Mouse (Mus musculus) hindbrain, embryonic 12.5 days (tissue): ENCODE measurements around the gene Mvd. TPM values are rescaled to one million over a fixed set of nuclear protein-coding genes. Genes with fewer than 3 reads are reported as not detected.

Experiments used
- ATAC-seq: fragments of 200-750 bp; cut with Nextera tagmentation; 2 replicates; pipeline ENCODE4 v1.8.0; 2017; ENCODE audit warnings: moderate TSS enrichment; ENCODE audit not compliant: low FRiP score
- H3K27ac ChIP-seq: fragments of 300-500 bp; sonication (generic); 2 replicates; pipeline ENCODE4 v1.5.1; 2016; ENCODE audit warnings: mild to moderate bottlenecking
- H3K27me3 ChIP-seq: fragments of 300-500 bp; sonication (generic); 2 replicates; pipeline ENCODE4 v1.6.1; 2016; ENCODE audit warnings: mild to moderate bottlenecking
- H3K36me3 ChIP-seq: fragments of 300-500 bp; sonication (generic); 2 replicates; pipeline ENCODE4 v1.6.1; 2016; ENCODE audit warnings: mild to moderate bottlenecking
- H3K4me1 ChIP-seq: fragments of 300-500 bp; sonication (generic); 2 replicates; pipeline ENCODE4 v1.6.1; 2016
- H3K4me2 ChIP-seq: fragments of 300-500 bp; sonication (generic); replicated peaks from 2 replicates; pipeline ENCODE4 v1.6.1; 2016; ENCODE audit warnings: mild to moderate bottlenecking
- H3K4me3 ChIP-seq: fragments of 300-500 bp; sonication (generic); 2 replicates; pipeline ENCODE4 v1.5.1; 2016; ENCODE audit warnings: mild to moderate bottlenecking
- H3K9ac ChIP-seq: fragments of 300-500 bp; sonication (generic); 2 replicates; pipeline ENCODE4 v1.6.1; 2016; ENCODE audit warnings: mild to moderate bottlenecking, moderate library complexity
- H3K9me3 ChIP-seq: fragments of 300-500 bp; sonication (generic); replicated peaks from 2 replicates; pipeline ENCODE4 v1.6.1; 2016; ENCODE audit warnings: mild to moderate bottlenecking
- WGBS: fragments of 180-500 bp; shearing (Covaris S2); methylation state at CpG from one replicate; pipeline ENCODE4 v1.1.7; 2016; 5-methylcytosine and 5-hydroxymethylcytosine counted together
- polyA plus RNA-seq: library from polyadenylated mRNA; unstranded; fragments of >200 nt; fragmentation: Nextera tagmentation; extraction: Ambion mirVana; gene quantifications from 2 replicates; pipeline ENCODE4 v1.2.1, GENCODE M21; 2016

Gene Mvd
- polyA plus RNA-seq, 1 experiment from 2014 or later = 48.4 TPM

GRCm38 (mm10) chr8:122464985-122465384 lies 21.8 kb upstream of the Mvd start:
- no peaks in the 10 kb centered on the region for H3K9me3 ChIP-seq
- no peak overlapping the region for H3K9ac ChIP-seq
- peaks cover 44% of the 10 kb centered on the region for H3K27me3 ChIP-seq
- H3K4me1 ChIP-seq = peaks cover 14% of the 10 kb centered on the region
- no peak overlapping the region for H3K4me2 ChIP-seq
- H3K27ac ChIP-seq = no peak overlapping the region
- peaks cover 43% of the 10 kb centered on the region for H3K36me3 ChIP-seq
- H3K4me3 ChIP-seq = no peak overlapping the region
- WGBS = 68% methylated on average over 7 of the region's 7 CpGs
- ATAC-seq = no peak

GRCm38 (mm10) chr8:122463651-122464640 lies 20.7 kb upstream of the Mvd start:
- Histone ChIP-seq H3K4me1 (peaks cover 15% of the 10 kb centered on the region), H3K4me3 (no peak overlapping the region), H3K27me3 (peaks cover 54% of the 10 kb centered on the region), H3K36me3 (peaks cover 33% of the 10 kb centered on the region), H3K4me2 (no peak overlapping the region), H3K9ac (no peak overlapping the region), H3K9me3 (no peaks in the 10 kb centered on the region), H3K27ac (no peak overlapping the region)
- 69% methylated on average over 12 of the region's 12 CpGs for WGBS
- no peak for ATAC-seq

GRCm38 (mm10) chr8:122462510-122462909 lies 19.3 kb upstream of the Mvd start:
- ATAC-seq = no peak
- peaks cover 22% of the 10 kb centered on the region for H3K36me3 ChIP-seq
- H3K4me2 ChIP-seq = no peak overlapping the region
- no peak overlapping the region for H3K4me3 ChIP-seq
- 63% methylated on average over 8 of the region's 8 CpGs for WGBS
- peaks cover 66% of the 10 kb centered on the region for H3K27me3 ChIP-seq
- no peak overlapping the region for H3K27ac ChIP-seq
- H3K9ac ChIP-seq = no peak overlapping the region
- H3K9me3 ChIP-seq = no peaks in the 10 kb centered on the region
- peaks cover 15% of the 10 kb centered on the region for H3K4me1 ChIP-seq

- H3K27ac ChIP-seq = no peak overlapping the region
- ATAC-seq = no peak
- 56% methylated on average over 11 of the region's 11 CpGs for WGBS
- no peak overlapping the region for H3K4me2 ChIP-seq
- no peak overlapping the region for H3K9ac ChIP-seq
- H3K4me3 ChIP-seq = no peak overlapping the region
- H3K36me3 ChIP-seq = peaks cover 14% of the 10 kb centered on the region
- no peaks in the 10 kb centered on the region for H3K9me3 ChIP-seq
- H3K4me1 ChIP-seq = peaks cover 15% of the 10 kb centered on the region
- H3K27me3 ChIP-seq = peaks cover 74% of the 10 kb centered on the region
Observed at GRCm38 (mm10) chr8:122461473-122462148, 18.4 kb upstream of the Mvd start.

GRCm38 (mm10) chr8:122460524-122461472 lies 17.6 kb upstream of the Mvd start, which contains the start of gene Snai3:
Snai3 (minus strand) TSS chr8:122460733.
- ATAC-seq = peak; percentile 73
- H3K4me3 ChIP-seq = peak within 1 kb of the TSS; percentile 29
- 4% methylated on average over 56 of the region's 56 CpGs for WGBS
- peak within 1 kb of the TSS; percentile 24 for H3K9ac ChIP-seq
- H3K9me3 ChIP-seq = no peaks in the 10 kb centered on the region
- H3K4me2 ChIP-seq = peak within 1 kb of the TSS; percentile 57
- peaks cover 15% of the 10 kb centered on the region for H3K4me1 ChIP-seq
- no peak within 1 kb of the TSS for H3K27ac ChIP-seq
- peaks cover 6% of the 10 kb centered on the region for H3K36me3 ChIP-seq
- peaks cover 81% of the 10 kb centered on the region for H3K27me3 ChIP-seq

GRCm38 (mm10) chr8:122459990-122460389 lies 16.8 kb upstream of the Mvd start:
- Histone ChIP-seq H3K4me2 (peak overlapping the region; percentile 57), H3K4me1 (peaks cover 15% of the 10 kb centered on the region), H3K4me3 (peak overlapping the region; percentile 29), H3K27me3 (peaks cover 86% of the 10 kb centered on the region), H3K27ac (no peak overlapping the region), H3K36me3 (no peaks in the 10 kb centered on the region), H3K9ac (0 out of 2 replicates have a peak overlapping the region, but pooled peaks have one; percentile 24), H3K9me3 (no peaks in the 10 kb centered on the region)
- 23% methylated on average over 7 of the region's 7 CpGs for WGBS
- ATAC-seq = no peak

- WGBS = 57% methylated on average over 6 of the region's 6 CpGs
- peaks cover 91% of the 10 kb centered on the region for H3K27me3 ChIP-seq
Observed at GRCm38 (mm10) chr8:122459218-122459900, 16.1 kb upstream of the Mvd start.

GRCm38 (mm10) chr8:122457171-122457570 lies 13.9 kb upstream of the Mvd start:
- Histone ChIP-seq H3K9ac (no peak overlapping the region), H3K27ac (no peak overlapping the region), H3K36me3 (no peaks in the 10 kb centered on the region), H3K4me1 (peaks cover 15% of the 10 kb centered on the region), H3K27me3 (peaks cover 73% of the 10 kb centered on the region), H3K9me3 (no peaks in the 10 kb centered on the region), H3K4me2 (no peak overlapping the region), H3K4me3 (no peak overlapping the region)
- ATAC-seq = no peak
- WGBS = 81% methylated on average over 11 of the region's 11 CpGs

More at GRCm38 (mm10) chr8:122459218-122459900, 16.1 kb upstream of the Mvd start:
- Histone ChIP-seq H3K4me2 (no peak overlapping the region), H3K4me3 (no peak overlapping the region), H3K9ac (no peak overlapping the region), H3K9me3 (no peaks in the 10 kb centered on the region), H3K27ac (no peak overlapping the region), H3K36me3 (no peaks in the 10 kb centered on the region), H3K4me1 (peaks cover 15% of the 10 kb centered on the region)
- ATAC-seq = no peak

- Histone ChIP-seq H3K4me3 (no peak overlapping the region), H3K4me1 (no peaks in the 10 kb centered on the region), H3K9me3 (no peaks in the 10 kb centered on the region), H3K36me3 (no peaks in the 10 kb centered on the region), H3K27me3 (peaks cover 45% of the 10 kb centered on the region), H3K4me2 (no peak overlapping the region), H3K9ac (no peak overlapping the region), H3K27ac (no peak overlapping the region)
- ATAC-seq = no peak
- WGBS = 89% methylated on average over 6 of the region's 6 CpGs
Observed at GRCm38 (mm10) chr8:122454409-122454808, 11.2 kb upstream of the Mvd start.

- Histone ChIP-seq H3K27me3 (peaks cover 25% of the 10 kb centered on the region), H3K4me2 (no peak overlapping the region), H3K9ac (no peak overlapping the region), H3K36me3 (no peaks in the 10 kb centered on the region), H3K27ac (no peak overlapping the region), H3K4me1 (no peaks in the 10 kb centered on the region), H3K9me3 (no peaks in the 10 kb centered on the region), H3K4me3 (no peak overlapping the region)
- no peak for ATAC-seq
- WGBS = 86% methylated on average over 10 of the region's 10 CpGs
Observed at GRCm38 (mm10) chr8:122452154-122452553, 8.9 kb upstream of the Mvd start.

- no peak overlapping the region for H3K4me3 ChIP-seq
- H3K36me3 ChIP-seq = no peaks in the 10 kb centered on the region
- ATAC-seq = no peak
- no peaks in the 10 kb centered on the region for H3K9me3 ChIP-seq
- no peak overlapping the region for H3K27ac ChIP-seq
- no peak overlapping the region for H3K9ac ChIP-seq
- peaks cover 16% of the 10 kb centered on the region for H3K27me3 ChIP-seq
- no peak overlapping the region for H3K4me2 ChIP-seq
- WGBS = 77% methylated on average over 7 of the region's 7 CpGs
- no peaks in the 10 kb centered on the region; the same call in 1 of the 2 replicates for H3K4me1 ChIP-seq
Observed at GRCm38 (mm10) chr8:122451161-122451703, 8.0 kb upstream of the Mvd start.
